Mouse (Mus musculus) kidney, adult 8-10 months (tissue): ENCODE data around the gene Rasgef1b.
A peak's percentile ranks its signal among the peaks of the same experiment; 100 is the strongest.

ENCODE experiments used
- DNase-seq, 2 experiments: peaks; one replicate each; pipeline ENCODE4 v3.0.0; 2022

Gene Rasgef1b

GRCm38 (mm10) chr5:99533416-99533815 lies 195.4 kb downstream of the Rasgef1b start:
- no peak for DNase-seq

GRCm38 (mm10) chr5:99526797-99527201 lies 202.1 kb downstream of the Rasgef1b start:
- DNase-seq = peak; percentile 35 to 38

GRCm38 (mm10) chr5:99525649-99526048 lies 203.2 kb downstream of the Rasgef1b start:
- DNase-seq = no peak

GRCm38 (mm10) chr5:99522571-99523269 lies 206.1 kb downstream of the Rasgef1b start:
- no peak for DNase-seq

GRCm38 (mm10) chr5:99521411-99521810 lies 207.5 kb downstream of the Rasgef1b start:
- no peak for DNase-seq

GRCm38 (mm10) chr5:99519556-99519955 lies 209.3 kb downstream of the Rasgef1b start:
- DNase-seq = no peak

- DNase-seq = no peak
These were observed 209.8 kb downstream of the Rasgef1b start for GRCm38 (mm10) chr5:99519023-99519422.

- DNase-seq = no peak
These were observed 212.7 kb downstream of the Rasgef1b start for GRCm38 (mm10) chr5:99516207-99516606.

GRCm38 (mm10) chr5:99515764-99516163 lies 213.1 kb downstream of the Rasgef1b start:
- DNase-seq = no peak

GRCm38 (mm10) chr5:99513209-99513880 lies 215.5 kb downstream of the Rasgef1b start:
- DNase-seq = no peak

GRCm38 (mm10) chr5:99511081-99511480 lies 217.8 kb downstream of the Rasgef1b start:
- no peak for DNase-seq

- DNase-seq = no peak
These were observed 222.8 kb downstream of the Rasgef1b start for GRCm38 (mm10) chr5:99506109-99506508.

- no peak for DNase-seq
These were observed 224.5 kb downstream of the Rasgef1b start for GRCm38 (mm10) chr5:99504349-99504830.

- DNase-seq = no peak
These were observed 226.2 kb downstream of the Rasgef1b start for GRCm38 (mm10) chr5:99502681-99503080.

GRCm38 (mm10) chr5:99499404-99500089 lies 229.3 kb downstream of the Rasgef1b start:
- DNase-seq = no peak

- DNase-seq = no peak
These were observed 231.0 kb downstream of the Rasgef1b start for GRCm38 (mm10) chr5:99497856-99498255.

- DNase-seq = no peak
These were observed 231.7 kb downstream of the Rasgef1b start for GRCm38 (mm10) chr5:99496931-99497782.

- DNase-seq = no peak
These were observed 232.8 kb downstream of the Rasgef1b start for GRCm38 (mm10) chr5:99496157-99496453.

GRCm38 (mm10) chr5:99495354-99496156 lies 233.3 kb downstream of the Rasgef1b start:
- DNase-seq = no peak

GRCm38 (mm10) chr5:99493861-99494260 lies 235.0 kb downstream of the Rasgef1b start:
- DNase-seq = no peak

- no peak for DNase-seq
These were observed 235.8 kb downstream of the Rasgef1b start for GRCm38 (mm10) chr5:99493017-99493416.
